Mouse (Mus musculus): ENCODE measurements at regions not wholly inside any gene's neighbourhood (a gene's known extent, or its start where the extent isn't known, plus 50 kb on each side); places are given as distances from the start of the nearest gene placed in this dataset.

GRCm38 (mm10) chr1:92286013-92286965, 90.8 kb upstream of the Hdac4 start:
- Histone ChIP-seq H3K27ac (ENCODE audit: insufficient read depth, low read length) (no peak overlapping the region), H3K27me3 (ENCODE audit: control insufficient read depth, insufficient read depth, low read length, poor library complexity, severe bottlenecking) (no peaks in the 10 kb centered on the region), H3K9me3 (replicated peaks; ENCODE audit: control insufficient read depth, insufficient read depth, low read length, poor library complexity, severe bottlenecking) (no peaks in the 10 kb centered on the region), H3K4me1 (ENCODE audit: control insufficient read depth, insufficient read depth, low read length) (no peaks in the 10 kb centered on the region), H3K4me3 (ENCODE audit: low read depth, low read length) (no peak overlapping the region), H3K9ac (ENCODE audit: low read depth, poor library complexity, severe bottlenecking) (no peak overlapping the region), H3K36me3 (ENCODE audit: control insufficient read depth, insufficient read depth, low read length, poor library complexity, severe bottlenecking) (no peaks in the 10 kb centered on the region)
- TF ChIP-seq POLR2A (IDR thresholded peaks at IDR 0.05; ENCODE audit: insufficient read depth, low read length) = no peak
- no peak for TF ChIP-seq EP300 (IDR thresholded peaks at IDR 0.05; ENCODE audit: insufficient read depth, low read depth, low read length)
- no peak for TF ChIP-seq CTCF (IDR thresholded peaks at IDR 0.05; ENCODE audit: low read depth, low read length)

GRCm38 (mm10) chr1:92284155-92284554, 88.7 kb upstream of the Hdac4 start:
- no peak overlapping the region for H3K9ac ChIP-seq (ENCODE audit: low read depth, poor library complexity, severe bottlenecking)
- H3K27me3 ChIP-seq (ENCODE audit: control insufficient read depth, insufficient read depth, low read length, poor library complexity, severe bottlenecking) = no peaks in the 10 kb centered on the region
- no peak for TF ChIP-seq POLR2A (IDR thresholded peaks at IDR 0.05; ENCODE audit: insufficient read depth, low read length)
- no peak for TF ChIP-seq CTCF (IDR thresholded peaks at IDR 0.05; ENCODE audit: low read depth, low read length)
- no peak for TF ChIP-seq EP300 (IDR thresholded peaks at IDR 0.05; ENCODE audit: insufficient read depth, low read depth, low read length)
- no peaks in the 10 kb centered on the region for H3K4me1 ChIP-seq (ENCODE audit: control insufficient read depth, insufficient read depth, low read length)
- no peaks in the 10 kb centered on the region for H3K9me3 ChIP-seq (replicated peaks; ENCODE audit: control insufficient read depth, insufficient read depth, low read length, poor library complexity, severe bottlenecking)
- no peaks in the 10 kb centered on the region for H3K36me3 ChIP-seq (ENCODE audit: control insufficient read depth, insufficient read depth, low read length, poor library complexity, severe bottlenecking)
- no peak overlapping the region for H3K4me3 ChIP-seq (ENCODE audit: low read depth, low read length)
- no peak overlapping the region for H3K27ac ChIP-seq (ENCODE audit: insufficient read depth, low read length)

- Histone ChIP-seq H3K27ac (ENCODE audit: insufficient read depth, low read length) (no peak overlapping the region), H3K4me3 (ENCODE audit: low read depth, low read length) (no peak overlapping the region), H3K9me3 (replicated peaks; ENCODE audit: control insufficient read depth, insufficient read depth, low read length, poor library complexity, severe bottlenecking) (no peaks in the 10 kb centered on the region), H3K27me3 (ENCODE audit: control insufficient read depth, insufficient read depth, low read length, poor library complexity, severe bottlenecking) (no peaks in the 10 kb centered on the region), H3K36me3 (ENCODE audit: control insufficient read depth, insufficient read depth, low read length, poor library complexity, severe bottlenecking) (no peaks in the 10 kb centered on the region), H3K9ac (ENCODE audit: low read depth, poor library complexity, severe bottlenecking) (no peak overlapping the region), H3K4me1 (ENCODE audit: control insufficient read depth, insufficient read depth, low read length) (no peaks in the 10 kb centered on the region)
- TF ChIP-seq CTCF (IDR thresholded peaks at IDR 0.05; ENCODE audit: low read depth, low read length) (no peak), EP300 (IDR thresholded peaks at IDR 0.05; ENCODE audit: insufficient read depth, low read depth, low read length) (no peak), POLR2A (IDR thresholded peaks at IDR 0.05; ENCODE audit: insufficient read depth, low read length) (no peak)
Measured at GRCm38 (mm10) chr1:92277199-92277747, 81.8 kb upstream of the Hdac4 start.

GRCm38 (mm10) chr1:92275388-92275787, 79.9 kb upstream of the Hdac4 start:
- H3K27me3 ChIP-seq (ENCODE audit: control insufficient read depth, insufficient read depth, low read length, poor library complexity, severe bottlenecking) = no peaks in the 10 kb centered on the region
- TF ChIP-seq POLR2A (IDR thresholded peaks at IDR 0.05; ENCODE audit: insufficient read depth, low read length) = no peak
- TF ChIP-seq EP300 (IDR thresholded peaks at IDR 0.05; ENCODE audit: insufficient read depth, low read depth, low read length) = no peak
- no peak for TF ChIP-seq CTCF (IDR thresholded peaks at IDR 0.05; ENCODE audit: low read depth, low read length)
- H3K4me1 ChIP-seq (ENCODE audit: control insufficient read depth, insufficient read depth, low read length) = no peaks in the 10 kb centered on the region
- H3K9ac ChIP-seq (ENCODE audit: low read depth, poor library complexity, severe bottlenecking) = no peak overlapping the region
- H3K9me3 ChIP-seq (replicated peaks; ENCODE audit: control insufficient read depth, insufficient read depth, low read length, poor library complexity, severe bottlenecking) = no peaks in the 10 kb centered on the region
- no peaks in the 10 kb centered on the region for H3K36me3 ChIP-seq (ENCODE audit: control insufficient read depth, insufficient read depth, low read length, poor library complexity, severe bottlenecking)
- H3K27ac ChIP-seq (ENCODE audit: insufficient read depth, low read length) = no peak overlapping the region
- no peak overlapping the region for H3K4me3 ChIP-seq (ENCODE audit: low read depth, low read length)

DNA sequence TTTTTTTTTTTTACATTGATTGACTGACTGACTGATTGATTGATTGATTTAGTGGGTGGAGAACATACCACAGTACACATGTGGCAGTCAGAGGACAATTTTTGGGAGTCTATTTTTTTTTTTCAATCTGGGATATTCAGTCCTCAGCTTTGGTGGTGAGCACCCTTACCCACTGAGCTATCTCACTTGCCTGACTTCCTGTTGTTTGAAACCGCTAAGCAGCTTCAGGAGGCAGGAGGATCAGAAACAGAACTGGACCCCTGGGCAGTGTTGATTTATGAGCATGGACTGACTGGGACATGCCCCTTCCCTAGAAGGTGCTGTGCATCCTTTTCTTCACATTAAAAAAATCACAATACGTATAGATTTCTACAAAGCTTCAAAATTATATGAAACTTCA, 78.3 kb upstream of the Hdac4 start:
- no peak overlapping the region for H3K4me3 ChIP-seq (ENCODE audit: low read depth, low read length)
- no peaks in the 10 kb centered on the region for H3K27me3 ChIP-seq (ENCODE audit: control insufficient read depth, insufficient read depth, low read length, poor library complexity, severe bottlenecking)
- H3K36me3 ChIP-seq (ENCODE audit: control insufficient read depth, insufficient read depth, low read length, poor library complexity, severe bottlenecking) = no peaks in the 10 kb centered on the region
- H3K9ac ChIP-seq (ENCODE audit: low read depth, poor library complexity, severe bottlenecking) = no peak overlapping the region
- H3K4me1 ChIP-seq (ENCODE audit: control insufficient read depth, insufficient read depth, low read length) = no peaks in the 10 kb centered on the region
- TF ChIP-seq POLR2A (IDR thresholded peaks at IDR 0.05; ENCODE audit: insufficient read depth, low read length) = no peak
- TF ChIP-seq EP300 (IDR thresholded peaks at IDR 0.05; ENCODE audit: insufficient read depth, low read depth, low read length) = no peak
- no peak for TF ChIP-seq CTCF (IDR thresholded peaks at IDR 0.05; ENCODE audit: low read depth, low read length)
- H3K9me3 ChIP-seq (replicated peaks; ENCODE audit: control insufficient read depth, insufficient read depth, low read length, poor library complexity, severe bottlenecking) = no peaks in the 10 kb centered on the region
- H3K27ac ChIP-seq (ENCODE audit: insufficient read depth, low read length) = no peak overlapping the region
